Mouse (Mus musculus) central nervous system, embryonic 14 days (tissue): Measurements from ENCODE around the gene Zfp942. TPM values are rescaled to one million over a fixed set of nuclear protein-coding genes. Genes with fewer than 3 reads are reported as not detected.

ENCODE experiments used
- polyA plus RNA-seq: library from polyadenylated mRNA; depleted of rRNA; stranded (reverse); fragments of >200 nt; gene quantifications from 2 replicates; pipeline ENCODE4 v1.2.3, GENCODE M21; 2012; rRNA removed

Gene Zfp942
- polyA plus RNA-seq, result 9.4 and 11.0 TPM in 2 replicates

GRCm38 (mm10) chr17:21962107-21962907 is at the start of gene Zfp942, which contains the start of gene Zfp943:
TSS of gene Zfp942 (minus strand) at chr17:21962464.
TSS of gene Zfp943 (plus strand) at chr17:21962552.

GRCm38 (mm10) chr17:21909456-21910052 is 52.7 kb downstream of the Zfp942 start, which contains the start of gene Zfp995:
TSS of gene Zfp995 (minus strand) at chr17:21909926.

Other genes with a start within 250 kb of the Zfp942 start
- 7.2 and 7.5 TPM in 2 replicates for gene Zfp229, start 231.7 kb downstream of the Zfp942 start, polyA plus RNA-seq
- 1.7 and 2.1 TPM in 2 replicates for gene Zfp820, start 116.7 kb downstream of the Zfp942 start, polyA plus RNA-seq
- 5.3 and 5.6 TPM in 2 replicates for gene Zfp995, start 52.5 kb downstream of the Zfp942 start, polyA plus RNA-seq
- 12.8 and 13.5 TPM in 2 replicates for gene Zfp943, start 88 bp upstream of the Zfp942 start, polyA plus RNA-seq
- gene Zfp947, start 203.7 kb upstream of the Zfp942 start, polyA plus RNA-seq, result 0.88 and 1.0 TPM in 2 replicates